Mouse (Mus musculus) lung, embryonic 15.5 days (tissue): ENCODE results near the gene Ces2h. TPM values are rescaled to one million over a fixed set of nuclear protein-coding genes. Genes with fewer than 3 reads are reported as not detected.

Source experiments
- ATAC-seq: fragments of 200-750 bp; cut with Nextera tagmentation; 2 replicates; pipeline ENCODE4 v1.8.0; 2017; ENCODE audit warnings: moderate number of reproducible peaks, borderline replicate concordance; ENCODE audit not compliant: low FRiP score, low TSS enrichment; ENCODE audit errors: extremely low read depth
- H3K27ac ChIP-seq: fragments of 300-500 bp; sonication (generic); 2 replicates; pipeline ENCODE4 v1.5.1; 2015; ENCODE audit warnings: moderate library complexity, mild to moderate bottlenecking, inconsistent platforms
- H3K27me3 ChIP-seq: fragments of 300-500 bp; sonication (generic); 2 replicates; pipeline ENCODE4 v1.6.1; 2015; ENCODE audit warnings: inconsistent platforms
- H3K36me3 ChIP-seq: fragments of 300-500 bp; sonication (generic); 2 replicates; pipeline ENCODE4 v1.6.1; 2015; ENCODE audit warnings: inconsistent platforms
- H3K4me1 ChIP-seq: fragments of 300-500 bp; sonication (generic); 2 replicates; pipeline ENCODE4 v1.6.1; 2015; ENCODE audit warnings: inconsistent platforms
- H3K4me2 ChIP-seq: fragments of 300-500 bp; sonication (generic); 2 replicates; pipeline ENCODE4 v1.6.1; 2015; ENCODE audit warnings: inconsistent platforms, mild to moderate bottlenecking, moderate library complexity
- H3K4me3 ChIP-seq: fragments of 300-500 bp; sonication (generic); 2 replicates; pipeline ENCODE4 v1.5.1; 2015; ENCODE audit warnings: mild to moderate bottlenecking, inconsistent platforms
- H3K9ac ChIP-seq: fragments of 300-500 bp; sonication (generic); 2 replicates; pipeline ENCODE4 v1.6.1; 2015; ENCODE audit warnings: inconsistent platforms
- H3K9me3 ChIP-seq: fragments of 300-500 bp; sonication (generic); 2 replicates; pipeline ENCODE4 v1.6.1; 2016; ENCODE audit warnings: inconsistent platforms
- WGBS: fragments of 180-500 bp; shearing (Covaris S2); methylation state at CpG from one replicate; pipeline ENCODE4 v1.1.7; 2015; 5-methylcytosine and 5-hydroxymethylcytosine counted together
- polyA plus RNA-seq: library from polyadenylated mRNA; unstranded; fragments of >200 nt; fragmentation: Nextera tagmentation; extraction: Ambion mirVana; gene quantifications from 2 replicates; pipeline ENCODE4 v1.2.1, GENCODE M21; 2015

The Ces2h gene
- not detected in 2 replicates for polyA plus RNA-seq

GRCm38 (mm10) chr8:105000586-105000985 is at the start of gene Ces2h:
Ces2h (plus strand) TSS chr8:105000853.
- no peak within 1 kb of the TSS for H3K27ac ChIP-seq
- no peaks in the 10 kb centered on the region for H3K27me3 ChIP-seq
- H3K4me2 ChIP-seq: no peak within 1 kb of the TSS
- no peaks in the 10 kb centered on the region for H3K4me1 ChIP-seq
- 75% methylated on average over 7 of the region's 7 CpGs for WGBS
- H3K36me3 ChIP-seq: no peaks in the 10 kb centered on the region
- H3K4me3 ChIP-seq: no peak within 1 kb of the TSS
- ATAC-seq: no peak
- H3K9ac ChIP-seq: no peak within 1 kb of the TSS
- H3K9me3 ChIP-seq: no peaks in the 10 kb centered on the region

GRCm38 (mm10) chr8:104961537-104961961 is 39.1 kb upstream of the Ces2h start, which contains the start of gene Ces2g:
Ces2g (plus strand) TSS chr8:104961718.
- Histone ChIP-seq H3K9me3 (no peaks in the 10 kb centered on the region), H3K4me1 (no peaks in the 10 kb centered on the region), H3K9ac (no peak within 1 kb of the TSS), H3K36me3 (no peaks in the 10 kb centered on the region), H3K27me3 (no peaks in the 10 kb centered on the region), H3K4me3 (no peak within 1 kb of the TSS), H3K27ac (no peak within 1 kb of the TSS), H3K4me2 (no peak within 1 kb of the TSS)
- 49% methylated on average over 5 of the region's 5 CpGs for WGBS
- ATAC-seq: no peak

DNA sequence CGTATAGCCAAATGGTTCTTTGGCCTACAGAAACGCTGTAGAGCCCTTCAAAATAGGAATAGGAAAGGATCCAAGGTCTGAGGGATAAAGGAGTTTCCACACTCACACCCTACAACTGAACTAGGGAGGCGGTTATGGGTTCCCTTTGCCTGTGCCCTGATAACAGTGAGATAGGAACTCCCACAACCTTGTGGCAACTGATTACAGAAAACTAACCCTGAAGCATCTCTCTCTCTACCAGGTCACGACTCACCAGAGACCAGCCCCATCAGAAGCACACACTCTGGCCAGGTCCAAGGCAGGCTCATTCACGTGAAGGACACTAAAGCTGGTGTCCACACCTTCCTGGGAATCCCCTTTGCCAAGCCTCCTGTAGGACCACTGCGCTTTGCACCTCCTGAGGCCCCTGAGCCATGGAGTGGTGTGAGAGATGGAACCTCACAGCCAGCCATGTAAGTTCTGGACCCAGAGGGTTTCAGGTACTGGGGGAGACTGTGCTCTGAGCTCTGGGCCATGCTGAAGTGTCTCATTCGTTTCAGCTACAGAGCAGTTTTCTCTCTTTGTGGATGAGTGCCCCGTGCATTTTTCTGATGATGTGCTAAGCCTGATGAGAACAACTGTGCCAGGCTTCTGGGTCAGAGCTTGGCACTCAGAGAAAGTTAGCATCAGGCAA is 38.3 kb upstream of the Ces2h start:
- ATAC-seq: no peak
- WGBS: 69% methylated on average over 8 of the region's 8 CpGs
- H3K4me2 ChIP-seq: no peak overlapping the region

DNA sequence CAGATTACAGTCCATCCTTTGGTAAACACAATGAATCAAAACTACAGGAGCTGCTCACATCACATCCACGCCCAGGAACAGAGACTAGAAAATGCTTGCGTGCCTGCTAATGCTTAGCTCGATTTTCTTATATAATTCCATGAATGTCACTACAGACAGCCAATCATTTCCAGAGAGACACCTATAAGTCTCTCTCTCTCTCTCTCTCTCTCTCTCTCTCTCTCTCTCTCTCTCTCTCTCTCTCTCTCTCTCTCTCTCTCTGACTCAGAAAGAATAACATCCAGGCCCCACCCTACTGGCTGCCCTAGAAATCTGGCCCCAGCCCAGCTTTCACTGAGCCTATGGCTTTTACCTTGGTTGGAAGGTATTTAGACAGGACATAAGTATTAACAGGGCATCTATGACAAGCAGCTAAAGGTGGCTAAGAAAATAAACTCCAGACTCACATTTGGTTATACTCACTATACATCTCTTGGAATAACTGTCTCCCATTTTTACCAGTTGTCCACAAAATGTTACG is 37.2 kb upstream of the Ces2h start:
- 76% methylated on average over 4 of the region's 4 CpGs for whole genome bisulfite sequencing
- no peaks in the 10 kb centered on the region for H3K4me1 ChIP-seq
- H3K27me3 ChIP-seq: no peaks in the 10 kb centered on the region
- no peak overlapping the region for H3K4me2 ChIP-seq
- H3K9ac ChIP-seq: no peak overlapping the region
- H3K4me3 ChIP-seq: no peak overlapping the region
- H3K36me3 ChIP-seq: no peaks in the 10 kb centered on the region
- H3K9me3 ChIP-seq: no peaks in the 10 kb centered on the region
- ATAC-seq: no peak
- H3K27ac ChIP-seq: no peak overlapping the region

More for the DNA sequence above, 38.3 kb upstream of the Ces2h start:
- Histone ChIP-seq H3K27ac (no peak overlapping the region), H3K36me3 (no peaks in the 10 kb centered on the region), H3K4me3 (no peak overlapping the region), H3K4me1 (no peaks in the 10 kb centered on the region), H3K9ac (no peak overlapping the region), H3K27me3 (no peaks in the 10 kb centered on the region), H3K9me3 (no peaks in the 10 kb centered on the region)

DNA sequence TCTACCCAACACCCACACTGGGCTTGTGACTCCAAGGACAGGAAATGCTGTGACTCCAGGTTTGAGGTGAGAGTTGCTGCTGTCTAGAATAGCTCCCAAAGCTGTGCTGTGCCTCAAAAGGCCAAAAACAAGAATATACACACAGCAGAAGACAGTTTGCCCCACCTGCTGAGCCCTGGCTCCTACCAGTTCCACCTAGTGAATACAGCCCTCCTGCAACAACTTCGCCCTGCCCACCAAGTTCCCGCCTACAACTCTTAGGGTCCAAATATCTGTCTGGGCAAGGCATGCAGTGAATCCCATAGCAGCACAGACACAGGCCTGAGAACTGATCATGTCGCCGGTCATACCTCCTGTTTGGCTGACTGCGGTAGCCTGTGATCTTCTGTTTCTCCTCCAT is 16.5 kb upstream of the Ces2h start:
- no peak overlapping the region for H3K27ac ChIP-seq
- no peaks in the 10 kb centered on the region; the same call in 1 of the 2 replicates for H3K9me3 ChIP-seq
- H3K4me2 ChIP-seq: no peak overlapping the region
- no peaks in the 10 kb centered on the region for H3K4me1 ChIP-seq
- no peak for ATAC-seq
- 89% methylated on average over 5 of the region's 5 CpGs for WGBS
- H3K27me3 ChIP-seq: no peaks in the 10 kb centered on the region
- no peaks in the 10 kb centered on the region for H3K36me3 ChIP-seq
- no peak overlapping the region for H3K9ac ChIP-seq
- H3K4me3 ChIP-seq: no peak overlapping the region

DNA sequence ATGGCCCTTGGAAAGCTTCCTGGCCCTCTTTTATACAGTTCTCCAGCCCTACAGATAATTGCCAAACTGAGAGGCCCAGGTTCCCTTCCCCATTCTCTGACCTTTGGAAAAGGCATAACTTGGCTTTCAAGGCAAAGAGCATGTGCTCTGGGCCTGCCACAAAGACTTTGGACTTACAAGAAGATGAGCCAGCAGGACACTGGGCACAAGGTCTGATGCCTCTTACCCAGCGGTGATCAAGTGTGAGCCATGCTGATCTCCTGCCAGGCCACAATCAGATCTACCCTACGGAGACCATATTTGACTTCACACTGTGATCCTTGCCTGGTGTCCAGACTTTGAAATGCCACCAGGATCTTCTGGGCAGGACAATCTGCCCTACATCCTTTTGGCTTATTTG is 15.7 kb upstream of the Ces2h start:
- Histone ChIP-seq H3K27ac (no peak overlapping the region), H3K4me2 (no peak overlapping the region), H3K9ac (no peak overlapping the region), H3K4me3 (no peak overlapping the region), H3K36me3 (no peaks in the 10 kb centered on the region), H3K27me3 (no peaks in the 10 kb centered on the region), H3K4me1 (no peaks in the 10 kb centered on the region), H3K9me3 (no peaks in the 10 kb centered on the region; the same call in 1 of the 2 replicates)
- WGBS: 95% methylated on average over 2 of the region's 2 CpGs
- no peak for ATAC-seq

GRCm38 (mm10) chr8:104998191-104998590 is 2.5 kb upstream of the Ces2h start:
- Histone ChIP-seq H3K27ac (no peak overlapping the region), H3K4me3 (no peak overlapping the region), H3K9ac (no peak overlapping the region), H3K36me3 (no peaks in the 10 kb centered on the region), H3K27me3 (no peaks in the 10 kb centered on the region), H3K4me2 (no peak overlapping the region), H3K9me3 (no peaks in the 10 kb centered on the region), H3K4me1 (no peaks in the 10 kb centered on the region)
- no peak for ATAC-seq
- 74% methylated on average over 6 of the region's 6 CpGs for WGBS

- WGBS: 80% methylated on average over 6 of the region's 6 CpGs
- Histone ChIP-seq H3K4me2 (no peak overlapping the region), H3K27me3 (no peaks in the 10 kb centered on the region), H3K9me3 (no peaks in the 10 kb centered on the region), H3K4me1 (no peaks in the 10 kb centered on the region), H3K36me3 (no peaks in the 10 kb centered on the region), H3K4me3 (no peak overlapping the region), H3K9ac (no peak overlapping the region), H3K27ac (no peak overlapping the region)
- no peak for ATAC-seq
Observed at GRCm38 (mm10) chr8:104999183-104999582, 1.5 kb upstream of the Ces2h start.

GRCm38 (mm10) chr8:105010000-105010399 is 9.3 kb downstream of the Ces2h start:
- Histone ChIP-seq H3K4me2 (no peak overlapping the region), H3K9ac (no peak overlapping the region), H3K36me3 (no peaks in the 10 kb centered on the region), H3K27ac (no peak overlapping the region), H3K27me3 (no peaks in the 10 kb centered on the region), H3K4me3 (no peak overlapping the region), H3K9me3 (no peaks in the 10 kb centered on the region), H3K4me1 (no peaks in the 10 kb centered on the region)
- WGBS: 52% methylated on average over 2 of the region's 2 CpGs
- ATAC-seq: no peak

DNA sequence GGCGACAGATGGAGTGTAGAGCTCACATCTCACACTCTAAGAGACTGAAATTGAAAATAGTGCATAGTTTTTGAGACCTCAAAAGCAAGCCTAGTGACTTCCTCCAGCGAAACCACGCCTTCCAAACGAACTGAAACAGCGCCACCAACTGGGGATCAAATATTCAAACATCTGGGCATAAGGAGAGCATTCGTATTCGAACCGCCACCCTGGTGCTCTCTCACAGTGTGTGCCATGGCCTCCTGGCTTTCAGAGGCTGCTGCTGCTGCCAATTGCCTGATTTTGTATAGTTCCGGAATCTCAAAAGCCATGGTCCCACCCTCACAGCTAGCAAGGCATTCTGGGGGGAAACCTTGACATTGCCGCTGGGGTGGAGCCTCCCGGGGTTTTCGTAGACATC is 10.5 kb downstream of the Ces2h start:
- 76% methylated on average over 12 of the region's 12 CpGs for WGBS
- ATAC-seq: no peak
- no peaks in the 10 kb centered on the region for H3K27me3 ChIP-seq

DNA sequence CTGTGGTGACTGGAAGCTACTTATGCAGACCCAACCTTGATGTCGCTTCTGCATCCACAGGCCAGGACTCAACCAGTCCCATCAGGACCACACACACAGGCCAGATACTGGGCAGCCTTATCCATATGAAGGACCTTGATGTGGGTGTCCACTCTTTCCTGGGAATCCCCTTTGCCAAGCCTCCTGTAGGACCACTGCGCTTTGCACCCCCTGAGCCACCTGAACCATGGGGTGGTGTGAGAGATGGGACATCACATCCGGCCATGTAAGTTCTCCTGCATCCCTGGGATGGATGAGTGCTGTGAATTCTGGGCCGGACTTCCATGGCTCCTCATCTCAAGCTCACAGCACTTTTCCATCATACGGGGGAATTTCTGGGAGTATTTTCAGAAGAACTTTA is 13.7 kb downstream of the Ces2h start:
- 86% methylated on average over 5 of the region's 5 CpGs for WGBS
- H3K27ac ChIP-seq: no peak overlapping the region
- no peak overlapping the region for H3K4me2 ChIP-seq
- H3K4me3 ChIP-seq: no peak overlapping the region
- no peaks in the 10 kb centered on the region for H3K9me3 ChIP-seq
- H3K36me3 ChIP-seq: no peaks in the 10 kb centered on the region
- H3K4me1 ChIP-seq: no peaks in the 10 kb centered on the region
- ATAC-seq: no peak
- H3K9ac ChIP-seq: no peak overlapping the region
- no peaks in the 10 kb centered on the region for H3K27me3 ChIP-seq

More for the DNA sequence above, 10.5 kb downstream of the Ces2h start:
- Histone ChIP-seq H3K9me3 (no peaks in the 10 kb centered on the region), H3K36me3 (no peaks in the 10 kb centered on the region), H3K9ac (no peak overlapping the region), H3K4me3 (no peak overlapping the region), H3K4me2 (no peak overlapping the region), H3K27ac (no peak overlapping the region), H3K4me1 (no peaks in the 10 kb centered on the region)

DNA sequence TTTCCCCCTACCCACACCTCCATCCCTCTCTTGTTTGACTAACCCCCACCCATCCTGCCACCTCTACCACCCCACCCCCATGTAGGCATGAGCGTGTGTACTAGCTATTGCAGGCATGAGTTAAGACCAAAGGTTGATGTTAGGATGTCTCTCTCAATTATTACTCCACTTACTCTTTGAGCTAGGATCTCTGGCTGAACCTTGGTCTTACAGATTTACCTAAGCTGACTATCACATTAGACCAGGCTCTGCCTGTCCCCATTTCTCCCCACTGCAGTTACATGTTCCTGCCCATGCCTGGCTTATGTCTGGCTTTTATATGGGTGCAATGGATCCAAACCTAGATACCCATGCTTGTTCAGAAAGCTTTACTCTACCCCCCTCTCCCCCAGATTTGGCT is 21.3 kb downstream of the Ces2h start:
- Histone ChIP-seq H3K27me3 (no peaks in the 10 kb centered on the region), H3K9me3 (no peaks in the 10 kb centered on the region), H3K27ac (no peak overlapping the region), H3K9ac (no peak overlapping the region), H3K4me3 (no peak overlapping the region), H3K4me1 (no peaks in the 10 kb centered on the region), H3K4me2 (no peak overlapping the region), H3K36me3 (no peaks in the 10 kb centered on the region)
- 85% methylated on average over 1 of the region's 1 CpGs for WGBS
- no peak for ATAC-seq
